Comparison of ENCODE assay signal across 21 mouse cellular contexts in genomic region chr13:54163363-54163762, GRCm38 (mm10). TPM values are rescaled to one million over a fixed set of nuclear protein-coding genes. Genes with fewer than 3 reads are reported as not detected.
DNase-seq lines count a peak whose midpoint lies in the region; ATAC-seq lines count a peak whose summit lies in the region.
"Had no signal": no experiment of that assay in that cellular context is flagged by ENCODE, and none has a peak within 500 bp of the region (broad histone marks: within the 10 kb centered on the region; RNA-seq: fewer than 3 reads in every experiment).

No protein-coding gene starts in this region.

- peak; percentile 64 for ATAC-seq in frontal cortex, adult (ENCODE audit: low TSS enrichment)
- ATAC-seq in erythroid progenitor cell, adult 5-6 weeks (replicated peaks; ENCODE audit: low FRiP score, poor library complexity, severe bottlenecking): no peak
- ATAC-seq: forebrain, embryonic 16.5 days had no signal

- peaks cover 16% of the 10 kb centered on the region for H3K4me1 ChIP-seq in brown adipose tissue, adult 24 weeks (ENCODE audit: control insufficient read depth, insufficient read depth, insufficient read length, low read length)
- H3K4me1 ChIP-seq: heart, embryonic 13.5 days had no signal

- no peak for DNase-seq in frontal cortex, postnatal 14 days (ENCODE audit: low spot score in 2 of 2)
- peak; percentile 72 for DNase-seq in right cerebral cortex, adult 18-20 months
- DNase-seq in right cerebral cortex, postnatal 14 days: no peak
- no peak for DNase-seq in urinary bladder, adult 18-20 months (ENCODE audit: low spot score in 2 of 2)
- DNase-seq: adrenal gland, postnatal 10 days; cerebellum, adult 18-20 months; cerebellum, adult 9-11 months; cerebellum, postnatal 36 days; gastrocnemius, postnatal 36 days; heart, adult 11 months; heart, postnatal 36 days had no signal

- H3K4me3 ChIP-seq in brown adipose tissue, adult 24 weeks (ENCODE audit: insufficient read depth, low read depth, low read length): no peak overlapping the region
- H3K4me3 ChIP-seq: forebrain, embryonic 12.5 days; heart, embryonic 13.5 days; hindbrain, embryonic 15.5 days had no signal

- peak overlapping the region; percentile 57; the same call in 1 of the 2 replicates for H3K27ac ChIP-seq in brown adipose tissue, adult 24 weeks (replicated peaks; ENCODE audit: low read depth, low read length)
- H3K27ac ChIP-seq: forebrain, embryonic 12.5 days; heart, embryonic 13.5 days; hindbrain, embryonic 15.5 days had no signal

RNA-seq across cellular contexts. Expression of gene Hrh2, which starts 28.6 kb away (rescaled TPM):
- 0.63 and 0.87 TPM in 2 replicates for polyA plus RNA-seq in brown adipose tissue, adult 24 weeks (2012; ENCODE audit: insufficient read depth, insufficient read length, missing spikeins)
- total RNA-seq in erythroid progenitor cell, adult 5-6 weeks (2015; ENCODE audit: low replicate concordance): 1.1 and 2.1 TPM in 2 replicates
- total RNA-seq in erythroid progenitor cell, adult 5-6 weeks (2017; ENCODE audit: low replicate concordance): 1.9 and 2.6 TPM in 2 replicates
- total RNA-seq: MEL had no signal
- polyA plus RNA-seq: C2C12; forebrain, embryonic 12.5 days; hindbrain, embryonic 11.5 days had no signal
